Mouse (Mus musculus) MEL (cell line): ENCODE data around the gene Papola. TPM values are rescaled to one million over a fixed set of nuclear protein-coding genes. Genes with fewer than 3 reads are reported as not detected.

Experiments used
- DNase-seq: peaks from one replicate; pipeline ENCODE4 v3.0.0; 2011; ENCODE audit warnings: low read depth, low spot score
- H3K27ac ChIP-seq: 2 replicates; pipeline ENCODE4 v1.5.1; 2012; ENCODE audit warnings: low read depth, mild to moderate bottlenecking, control low read depth, low read length, moderate library complexity; ENCODE audit not compliant: control insufficient read depth
- H3K27me3 ChIP-seq, 2 experiments: fragments of 150-350 bp in 1 of 2; sonication (generic) in 1 of 2; 2 replicates each; pipeline ENCODE4 v1.6.1; 2012; ENCODE audit warnings: low read length in 2 of 2, mild to moderate bottlenecking in 2 of 2, improper control_type of control experiment in 1 of 2, moderate library complexity in 1 of 2; ENCODE audit not compliant: insufficient read depth in 2 of 2, control insufficient read depth in 1 of 2
- H3K36me3 ChIP-seq, 2 experiments: 2 replicates each; pipeline ENCODE4 v1.6.1; 2012 to 2014; ENCODE audit warnings: low read length in 2 of 2, improper control_type of control experiment in 1 of 2, inconsistent platforms in 1 of 2, mild to moderate bottlenecking in 1 of 2; ENCODE audit not compliant: insufficient read depth in 2 of 2, control insufficient read depth in 1 of 2
- H3K4me1 ChIP-seq, 2 experiments: fragments of 150-350 bp in 1 of 2; sonication (generic) in 1 of 2; 2 replicates each; pipeline ENCODE4 v1.6.1; 2012; ENCODE audit warnings: low read length in 2 of 2, improper control_type of control experiment in 1 of 2, mild to moderate bottlenecking in 1 of 2; ENCODE audit not compliant: insufficient read depth in 2 of 2, control insufficient read depth in 1 of 2
- H3K4me3 ChIP-seq, 2 experiments: fragments of 150-350 bp in 1 of 2; sonication (generic) in 1 of 2; 2 replicates each; pipeline ENCODE4 v1.5.1; 2012; ENCODE audit warnings: low read depth in 2 of 2, low read length in 2 of 2, mild to moderate bottlenecking in 2 of 2, moderate library complexity in 2 of 2, control low read depth in 1 of 2, improper control_type of control experiment in 1 of 2; ENCODE audit not compliant: control insufficient read depth in 1 of 2, insufficient read depth in 1 of 2
- H3K79me2 ChIP-seq: 2 replicates; pipeline ENCODE4 v1.6.1; 2012; ENCODE audit warnings: mild to moderate bottlenecking, low read length, moderate library complexity; ENCODE audit not compliant: control insufficient read depth, poor library complexity, insufficient read depth
- H3K9ac ChIP-seq: 2 replicates; pipeline ENCODE4 v1.6.1; 2012; ENCODE audit warnings: low read depth, mild to moderate bottlenecking, control low read depth, low read length, moderate library complexity; ENCODE audit not compliant: control insufficient read depth, poor library complexity, severe bottlenecking
- H3K9me3 ChIP-seq: fragments of 150-350 bp; sonication (generic); replicated peaks from 2 replicates; pipeline ENCODE4 v1.6.1; 2012; ENCODE audit warnings: mild to moderate bottlenecking, low read length, improper control_type of control experiment, moderate library complexity; ENCODE audit not compliant: insufficient read depth
- BHLHE40 ChIP-seq: IDR thresholded peaks from 2 replicates; pipeline ENCODE4 v1.6.1; 2012; ENCODE audit warnings: low read depth, mild to moderate bottlenecking, inconsistent platforms, low read length, improper control_type of control experiment, borderline replicate concordance
- CTCF ChIP-seq, 3 experiments: IDR thresholded peaks in 2 of 3; conservative IDR thresholded peaks in 1 of 3; 2 replicates each; pipeline ENCODE4 v1.5.1; 2011 to 2012; ENCODE audit warnings: low read length in 3 of 3, low read depth in 2 of 3, mild to moderate bottlenecking in 2 of 3, improper control_type of control experiment in 1 of 3, inconsistent platforms in 1 of 3, mixed read lengths in 1 of 3, moderate library complexity in 1 of 3; ENCODE audit not compliant: control insufficient read depth in 1 of 3, insufficient read depth in 1 of 3, poor library complexity in 1 of 3, severe bottlenecking in 1 of 3
- EP300 ChIP-seq, 2 experiments: IDR thresholded peaks; 2 replicates each; pipeline ENCODE4 v1.6.1; 2011; ENCODE audit warnings: improper control_type of control experiment in 2 of 2, low read length in 2 of 2, low read depth in 1 of 2, mild to moderate bottlenecking in 1 of 2
- ETS1 ChIP-seq: IDR thresholded peaks from 2 replicates; pipeline ENCODE4 v1.6.1; 2012; ENCODE audit warnings: low read depth, mild to moderate bottlenecking, inconsistent platforms, low read length, improper control_type of control experiment, moderate library complexity
- GATA1 ChIP-seq: IDR thresholded peaks from 2 replicates; pipeline ENCODE4 v1.6.1; 2011; ENCODE audit warnings: low read depth, low read length, improper control_type of control experiment
- HCFC1 ChIP-seq: IDR thresholded peaks from 2 replicates; pipeline ENCODE4 v1.6.1; 2012; ENCODE audit warnings: low read depth, mild to moderate bottlenecking, inconsistent platforms, low read length, improper control_type of control experiment, moderate library complexity
- MAFK ChIP-seq: IDR thresholded peaks from 2 replicates; pipeline ENCODE4 v1.6.1; 2011; ENCODE audit warnings: low read depth, mild to moderate bottlenecking, low read length, improper control_type of control experiment, borderline replicate concordance
- MAX ChIP-seq: IDR thresholded peaks from 2 replicates; pipeline ENCODE4 v1.6.1; 2011; ENCODE audit warnings: low read length, improper control_type of control experiment
- MEF2A ChIP-seq: IDR thresholded peaks from 2 replicates; pipeline ENCODE4 v1.6.1; 2014; ENCODE audit warnings: low read depth, mild to moderate bottlenecking, inconsistent platforms, low read length, improper control_type of control experiment; ENCODE audit not compliant: poor library complexity, insufficient replicate concordance, severe bottlenecking; ENCODE audit errors: extremely low read depth
- MXI1 ChIP-seq: IDR thresholded peaks from 2 replicates; pipeline ENCODE4 v1.6.1; 2011; ENCODE audit warnings: mild to moderate bottlenecking, low read depth, low read length, improper control_type of control experiment
- MYB ChIP-seq: IDR thresholded peaks from 2 replicates; pipeline ENCODE4 v1.6.1; 2011; ENCODE audit warnings: mild to moderate bottlenecking, low read depth, low read length, improper control_type of control experiment
- MYC ChIP-seq: IDR thresholded peaks from 2 replicates; pipeline ENCODE4 v1.6.1; 2011; ENCODE audit warnings: low read depth, mild to moderate bottlenecking, low read length, improper control_type of control experiment, moderate library complexity
- NELFE ChIP-seq: IDR thresholded peaks from 2 replicates; pipeline ENCODE4 v1.6.1; 2011; ENCODE audit warnings: low read depth, low read length, improper control_type of control experiment
- POLR2AphosphoS2 ChIP-seq: IDR thresholded peaks from 2 replicates; pipeline ENCODE4 v1.6.1; 2011; ENCODE audit warnings: low read length, improper control_type of control experiment
- RAD21 ChIP-seq: IDR thresholded peaks from 2 replicates; pipeline ENCODE4 v1.6.1; 2011; ENCODE audit warnings: mild to moderate bottlenecking, low read depth, low read length, improper control_type of control experiment
- RCOR1 ChIP-seq: IDR thresholded peaks from 2 replicates; pipeline ENCODE4 v1.6.1; 2012; ENCODE audit warnings: low read depth, mild to moderate bottlenecking, inconsistent platforms, low read length, improper control_type of control experiment
- SIN3A ChIP-seq: IDR thresholded peaks from 2 replicates; pipeline ENCODE4 v1.6.1; 2012; ENCODE audit warnings: low read length, improper control_type of control experiment, inconsistent platforms
- TAL1 ChIP-seq: IDR thresholded peaks from 2 replicates; pipeline ENCODE4 v1.6.1; 2012; ENCODE audit warnings: mild to moderate bottlenecking, inconsistent platforms, low read length, moderate library complexity, mixed read lengths
- TCF12 ChIP-seq: IDR thresholded peaks from 2 replicates; pipeline ENCODE4 v1.6.1; 2014; ENCODE audit warnings: low read depth, mild to moderate bottlenecking, inconsistent platforms, low read length, improper control_type of control experiment, moderate library complexity
- USF1 ChIP-seq: IDR thresholded peaks from 2 replicates; pipeline ENCODE4 v1.6.1; 2014; ENCODE audit warnings: low read depth, mild to moderate bottlenecking, inconsistent platforms, low read length, improper control_type of control experiment, moderate library complexity
- USF2 ChIP-seq, 2 experiments: IDR thresholded peaks; 2 replicates each; pipeline ENCODE4 v1.6.1; 2011 to 2012; ENCODE audit warnings: improper control_type of control experiment in 2 of 2, low read length in 2 of 2, borderline replicate concordance in 1 of 2, inconsistent platforms in 1 of 2, low read depth in 1 of 2, mild to moderate bottlenecking in 1 of 2; ENCODE audit not compliant: insufficient read depth in 1 of 2
- ZKSCAN1 ChIP-seq: IDR thresholded peaks from 2 replicates; pipeline ENCODE4 v1.6.1; 2012; ENCODE audit warnings: low read depth, mild to moderate bottlenecking, inconsistent platforms, low read length, improper control_type of control experiment, moderate library complexity
- ZNF384 ChIP-seq: IDR thresholded peaks from 2 replicates; pipeline ENCODE4 v1.6.1; 2012; ENCODE audit warnings: low read depth, mild to moderate bottlenecking, inconsistent platforms, low read length, improper control_type of control experiment
- polyA plus RNA-seq, 2 experiments: library from polyadenylated mRNA; stranded (reverse) in 1 of 2; unstranded in 1 of 2; fragments of >175 nt in 1 of 2; fragments of >200 nt in 1 of 2; gene quantifications; 2 replicates each; pipeline versions ENCODE4 v1.2.1 to v1.2.4; 2012; ENCODE audit warnings: low replicate concordance in 2 of 2, low read depth in 1 of 2; ENCODE audit not compliant: insufficient read length in 2 of 2, insufficient read depth in 1 of 2, missing spikeins in 1 of 2
- total RNA-seq: library from RNA; depleted of rRNA; stranded (reverse); fragments of 300-350 nt; gene quantifications from 2 replicates; pipeline ENCODE4 v1.2.3, GENCODE M21; 2012

Papola gene
- total and polyA plus RNA-seq, 3 experiments = 144 to 329 (median 193) TPM

DNA sequence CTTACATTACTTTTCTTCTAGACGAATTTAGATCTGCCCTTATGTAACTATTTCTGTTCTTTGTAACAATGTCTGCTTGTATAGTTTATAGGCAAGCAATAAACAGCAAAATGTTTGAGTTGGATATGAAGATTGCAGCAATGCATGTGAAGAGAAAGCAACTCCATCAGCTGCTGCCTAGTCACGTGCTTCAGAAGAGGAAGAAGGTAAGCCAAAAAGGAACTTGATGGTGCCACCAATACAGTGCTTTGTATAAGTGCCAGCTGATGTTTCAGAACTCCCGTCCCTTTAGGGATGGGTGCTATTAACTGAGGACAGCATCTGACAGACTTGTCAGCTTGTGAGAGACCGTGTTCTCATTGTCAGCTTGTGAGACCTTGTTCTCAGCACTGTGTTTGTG, 39.0 kb downstream of the Papola start:
- no peak for TF ChIP-seq CTCF (IDR thresholded peaks at IDR 0.05 in 2 of 3, conservative IDR thresholded peaks at IDR 0.05 in 1 of 3; ENCODE audit: control insufficient read depth in 1 of 3, insufficient read depth in 1 of 3, low read depth in 2 of 3, low read length in 3 of 3, poor library complexity in 1 of 3, severe bottlenecking in 1 of 3)
- peak; percentile 79 for TF ChIP-seq ETS1
- no peak for TF ChIP-seq HCFC1
- peak in 1 of 2 experiments; percentile 62; a peak in 1 of 4 replicates for TF ChIP-seq USF2 (IDR thresholded peaks at IDR 0.05; ENCODE audit: borderline replicate concordance in 1 of 2, insufficient read depth in 1 of 2, low read depth in 1 of 2, low read length in 2 of 2)
- peak; percentile 90 for TF ChIP-seq BHLHE40
- TF ChIP-seq MAX = peak; percentile 83
- peak; percentile 73; the same call in 1 of the 2 replicates for TF ChIP-seq MXI1
- no peak for TF ChIP-seq ZKSCAN1
- TF ChIP-seq NELFE = no peak
- no peak for TF ChIP-seq MYB
- TF ChIP-seq USF1 = peak; percentile 89
- no peak for TF ChIP-seq RAD21
- peak; percentile 72 for TF ChIP-seq MYC
- Histone ChIP-seq H3K9ac (no peak overlapping the region), H3K9me3 (no peaks in the 10 kb centered on the region), H3K4me3 (no peak overlapping the region), H3K36me3 (peaks cover 33 to 40% of the 10 kb centered on the region in 2 experiments), H3K4me1 (peaks cover 9 to 21% of the 10 kb centered on the region in 2 experiments), H3K27ac (peak overlapping the region; percentile 27; the same call in 1 of the 2 replicates), H3K79me2 (no peaks in the 10 kb centered on the region), H3K27me3 (no peaks in the 10 kb centered on the region)
- DNase-seq = peak; percentile 57

DNA sequence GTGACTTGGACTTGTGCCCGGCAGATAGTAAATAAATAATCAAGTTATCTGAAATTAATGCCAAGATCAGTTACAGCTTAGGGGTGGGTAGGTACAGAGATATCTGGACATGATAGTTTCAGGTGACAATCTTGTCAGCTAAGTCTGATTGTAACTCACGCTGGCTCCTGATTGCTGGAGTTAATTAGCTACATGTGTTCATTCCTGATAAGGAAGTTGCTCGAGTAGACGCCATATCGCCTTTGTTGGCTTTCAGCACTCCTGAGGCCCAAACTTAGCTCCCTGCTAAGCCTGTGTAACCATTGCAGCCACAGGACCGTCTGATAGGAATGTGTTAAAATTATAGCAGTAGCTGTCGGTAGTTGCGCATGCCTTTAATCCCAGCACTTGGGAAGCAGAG, 40.2 kb downstream of the Papola start:
- TF ChIP-seq GATA1 (peak; percentile 98), POLR2AphosphoS2 (no peak), BHLHE40 (peak; percentile 85), ZKSCAN1 (no peak), USF1 (0 out of 2 replicates have a peak, but pooled peaks have one; percentile 33), MAFK (peak; percentile 67; the same call in 1 of the 2 replicates), USF2 (IDR thresholded peaks at IDR 0.05; ENCODE audit: borderline replicate concordance in 1 of 2, insufficient read depth in 1 of 2, low read depth in 1 of 2, low read length in 2 of 2) (no peak), RCOR1 (peak; percentile 94), ETS1 (peak; percentile 89), MYC (0 out of 2 replicates have a peak, but pooled peaks have one; percentile 31), EP300 (IDR thresholded peaks at IDR 0.05; ENCODE audit: low read depth in 1 of 2, low read length in 2 of 2) (peak; percentile 93 to 95), ZNF384 (peak; percentile 31; the same call in 1 of the 2 replicates), TCF12 (peak; percentile 95), TAL1 (peak; percentile 82), SIN3A (0 out of 2 replicates have a peak, but pooled peaks have one; percentile 69), MAX (peak; percentile 43), CTCF (IDR thresholded peaks at IDR 0.05 in 2 of 3, conservative IDR thresholded peaks at IDR 0.05 in 1 of 3; ENCODE audit: control insufficient read depth in 1 of 3, insufficient read depth in 1 of 3, low read depth in 2 of 3, low read length in 3 of 3, poor library complexity in 1 of 3, severe bottlenecking in 1 of 3) (no peak), MXI1 (peak; percentile 71), MEF2A (no peak)
- H3K27ac ChIP-seq = peak overlapping the region; percentile 91
- no peaks in the 10 kb centered on the region for H3K79me2 ChIP-seq
- no peak overlapping the region for H3K4me3 ChIP-seq
- no peak overlapping the region for H3K9ac ChIP-seq
- peaks cover 33 to 42% of the 10 kb centered on the region in 2 experiments for H3K36me3 ChIP-seq
- H3K4me1 ChIP-seq = peaks cover 9 to 21% of the 10 kb centered on the region in 2 experiments
- H3K27me3 ChIP-seq = no peaks in the 10 kb centered on the region
- H3K9me3 ChIP-seq = no peaks in the 10 kb centered on the region
- DNase-seq = peak; percentile 86
